Mouse (Mus musculus) layer of hippocampus, postnatal 25 days (tissue): Measurements from ENCODE around the gene Qpct. TPM values are rescaled to one million over a fixed set of nuclear protein-coding genes. Genes with fewer than 3 reads are reported as not detected.
A peak's percentile ranks its signal among the peaks of the same experiment; 100 is the strongest.
"Not testable (repeated sequence)": the region's sequence is repeated elsewhere in the genome, so short reads cannot be mapped to it uniquely, and the experiment has no call there.

Experiments
- DNase-seq, 2 experiments: peaks; one replicate each; pipeline ENCODE4 v3.0.0; 2022; ENCODE audit warnings: mixed read lengths in 2 of 2, low spot score in 1 of 2; ENCODE audit errors: extremely low spot score in 1 of 2
- total RNA-seq, 2 experiments: library from RNA; stranded (reverse); gene quantifications; 2 replicates each; pipeline ENCODE4 v1.2.3; 2021

The Qpct gene
- total RNA-seq, 2 experiments from 2014 or later, result 12.5 to 14.8 TPM

DNA sequence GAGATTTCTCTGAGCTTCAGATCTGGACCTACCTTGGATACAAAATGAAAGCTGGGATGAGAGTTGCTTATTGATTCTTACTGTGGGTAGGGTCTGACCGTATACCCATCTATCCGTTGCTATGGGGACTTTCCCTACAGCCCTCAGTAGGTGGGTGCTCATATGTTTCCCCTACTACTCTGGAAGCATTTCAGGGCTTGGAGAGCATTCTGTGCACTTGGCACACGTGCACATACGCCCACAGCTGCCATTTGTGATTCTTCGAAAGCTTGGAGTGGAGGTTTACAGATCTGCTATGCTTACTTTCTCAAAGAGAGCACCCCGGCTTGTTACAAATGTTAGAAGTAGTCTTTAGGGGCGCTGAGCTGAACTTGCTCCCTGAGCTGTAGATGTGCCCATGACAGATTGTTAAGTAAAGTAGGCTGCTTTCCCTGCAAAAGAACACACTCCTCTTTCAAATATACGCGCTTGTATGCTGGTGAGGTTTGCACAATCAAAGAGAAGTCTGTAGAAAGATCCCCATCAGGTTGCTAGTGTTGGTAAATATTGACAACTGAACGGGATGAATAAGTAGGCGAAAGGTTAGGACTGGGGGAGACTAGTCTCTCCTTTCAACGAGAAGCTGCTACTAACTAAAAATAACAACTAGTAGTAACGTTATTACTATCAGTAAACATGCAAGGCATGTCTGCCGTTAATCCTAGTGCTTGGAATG is 18.2 kb downstream of the Qpct start:
- DNase-seq, result peak; percentile 26 to 38

DNA sequence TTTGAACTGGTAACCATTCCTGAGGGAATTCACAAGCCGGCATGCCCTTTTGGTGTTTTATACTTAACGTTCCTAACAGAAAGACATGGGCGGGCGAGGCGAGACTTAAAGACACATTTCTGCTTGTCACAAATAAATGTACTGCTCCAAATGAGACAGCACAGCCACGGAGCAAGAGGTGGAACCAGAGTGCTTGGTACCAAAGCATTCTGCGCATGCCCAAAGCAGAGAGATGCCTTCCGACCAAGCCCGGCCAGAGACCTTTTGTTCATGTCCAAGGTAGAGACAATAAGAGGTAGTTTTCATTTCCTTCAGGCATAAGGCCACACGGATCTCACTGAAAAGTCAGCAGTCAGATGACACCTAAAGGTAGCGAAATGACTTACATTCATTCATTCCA is 20.2 kb downstream of the Qpct start:
- DNase-seq, result no peak

DNA sequence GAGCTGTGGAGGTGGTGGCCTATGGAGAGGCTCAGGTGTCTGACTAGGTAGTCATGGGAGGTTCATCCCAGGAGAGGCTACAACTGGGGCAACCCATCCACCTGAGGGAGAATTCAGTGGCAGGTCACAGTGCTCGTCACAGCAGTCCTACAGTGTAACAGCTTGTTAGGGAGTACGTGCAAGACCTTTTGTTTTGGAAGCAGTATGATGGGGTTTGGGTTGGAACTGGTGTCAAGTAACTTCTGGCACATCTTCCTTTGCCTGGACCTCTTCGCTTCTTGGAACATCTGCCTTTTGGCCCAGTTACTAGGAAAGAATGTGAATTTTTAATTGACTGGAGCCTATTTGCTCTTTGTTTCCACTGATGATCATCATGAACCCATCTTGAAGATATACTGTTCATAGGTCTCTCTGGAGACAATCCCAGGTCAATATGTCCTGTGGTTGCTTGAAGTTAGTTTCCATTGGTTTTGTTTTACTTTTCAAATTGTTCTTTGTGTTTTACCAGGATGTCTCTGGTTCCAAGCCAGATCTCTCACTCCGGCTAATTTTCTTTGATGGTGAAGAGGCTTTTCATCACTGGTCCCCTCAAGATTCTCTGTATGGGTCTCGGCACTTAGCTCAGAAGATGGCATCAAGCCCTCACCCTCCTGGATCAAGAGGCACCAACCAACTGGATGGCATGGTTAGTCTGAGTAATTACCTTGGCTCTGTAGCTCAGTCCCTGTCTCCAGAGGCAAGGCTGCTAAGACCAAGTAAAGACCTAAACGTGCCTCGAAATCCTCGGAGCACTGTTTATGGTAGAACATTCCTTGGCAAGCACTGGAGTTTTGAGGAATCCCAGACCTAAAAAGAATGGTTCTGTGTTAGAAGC is 25.5 kb downstream of the Qpct start:
- no peak for DNase-seq

DNA sequence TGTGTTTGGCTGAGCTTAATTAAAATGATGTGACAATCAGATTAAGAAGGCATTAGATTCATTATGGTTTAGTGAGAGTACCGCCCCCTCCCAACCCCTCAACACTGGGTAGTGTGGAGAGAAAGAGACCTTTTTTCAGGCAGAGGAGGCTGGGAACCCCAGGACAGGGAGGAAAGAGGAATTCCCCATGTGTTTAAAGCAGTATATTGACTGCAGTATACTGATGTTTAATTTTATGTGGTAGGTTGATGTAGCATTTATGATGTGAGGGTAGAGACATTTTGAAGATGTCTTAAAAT is 26.1 kb downstream of the Qpct start:
- DNase-seq, result no peak

DNA sequence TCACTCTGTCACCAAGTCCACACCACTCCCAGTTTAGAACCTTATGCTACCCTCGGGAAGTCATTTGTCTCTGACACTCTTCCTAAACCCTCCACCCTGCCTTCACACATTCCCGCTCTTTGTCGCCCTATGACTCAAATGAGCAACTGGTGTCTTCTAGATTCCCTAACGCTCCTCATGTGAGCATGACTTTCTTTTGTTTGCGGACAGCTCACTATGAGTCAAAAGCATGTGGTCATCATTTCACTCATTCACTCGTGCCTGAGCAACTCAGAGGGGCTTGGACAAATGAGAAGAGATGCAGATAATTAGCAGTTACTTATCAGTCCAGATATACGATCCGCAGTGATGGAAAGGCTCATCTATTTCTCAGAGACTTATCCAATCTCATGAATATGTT is 26.5 kb downstream of the Qpct start:
- DNase-seq, result no peak

DNA sequence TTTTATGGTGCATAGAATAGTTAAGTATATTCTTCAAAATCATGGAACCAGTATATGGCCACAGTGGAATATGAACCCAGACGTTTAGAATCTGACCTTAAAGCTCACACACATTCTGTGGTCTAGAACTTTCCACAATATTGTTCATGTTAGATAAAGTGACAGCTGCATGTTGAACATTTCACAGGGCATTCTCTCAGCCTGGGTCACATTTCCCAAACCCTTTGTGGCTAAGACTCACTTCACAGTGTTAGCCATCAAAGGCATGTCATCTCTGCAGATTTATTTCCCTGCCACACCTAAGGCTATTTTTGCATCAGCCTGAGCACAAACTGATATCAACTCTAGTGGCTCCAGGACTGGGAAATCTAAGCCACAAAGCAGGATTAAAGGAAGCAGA is 40.0 kb downstream of the Qpct start:
- DNase-seq, result no peak

DNA sequence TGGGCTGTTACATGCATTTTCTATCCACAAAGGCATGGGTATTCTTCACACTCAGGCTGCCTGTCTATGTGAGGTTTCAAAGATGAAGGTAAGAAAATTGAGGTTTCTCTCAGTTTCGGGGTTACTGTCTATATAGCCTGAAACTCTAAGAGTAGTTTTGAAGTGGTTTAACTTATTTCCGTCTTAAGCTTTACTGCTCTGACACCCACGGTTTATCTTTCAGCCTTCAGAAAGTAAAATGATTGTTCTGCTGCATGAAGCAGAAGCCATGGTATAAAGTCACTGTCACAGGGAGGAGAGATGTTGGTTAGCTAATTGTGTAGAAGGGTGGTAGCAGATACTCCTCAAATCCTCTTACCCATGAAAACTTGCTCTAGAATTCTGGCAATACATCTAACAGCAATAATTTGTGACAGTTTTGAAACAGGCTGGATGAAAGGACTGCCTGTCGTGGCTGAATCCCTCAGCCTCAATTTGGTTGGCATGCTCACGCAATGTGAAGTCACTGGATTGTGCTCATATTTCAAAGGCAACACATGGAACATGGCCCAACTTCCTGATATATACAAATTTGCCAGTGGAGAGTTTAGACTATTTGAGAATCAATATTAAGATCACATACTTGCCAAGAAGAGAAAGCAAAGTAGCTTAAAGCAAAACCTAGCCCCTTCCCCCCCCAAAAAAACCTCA is 41.7 kb downstream of the Qpct start:
- DNase-seq, result no peak

DNA sequence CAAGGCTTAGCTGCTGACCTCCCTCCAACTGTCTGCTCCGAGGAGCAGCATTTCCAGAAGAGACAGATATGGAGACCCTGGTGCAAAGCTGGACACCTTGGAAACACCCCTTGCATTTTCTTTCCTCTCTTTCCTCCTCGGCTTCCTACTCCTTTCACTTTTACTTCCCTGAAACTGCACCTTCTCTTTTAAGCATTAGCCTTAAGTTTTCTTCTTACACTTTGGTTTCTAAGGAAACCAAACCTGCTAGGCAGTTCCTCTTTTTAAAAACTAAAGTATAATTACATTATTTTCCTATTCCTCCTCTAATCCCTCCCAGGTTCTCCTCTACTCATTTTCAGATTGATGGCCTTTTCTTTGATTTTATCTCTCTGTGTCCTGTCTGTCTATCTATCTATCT is 43.9 kb downstream of the Qpct start:
- DNase-seq, result no peak

DNA sequence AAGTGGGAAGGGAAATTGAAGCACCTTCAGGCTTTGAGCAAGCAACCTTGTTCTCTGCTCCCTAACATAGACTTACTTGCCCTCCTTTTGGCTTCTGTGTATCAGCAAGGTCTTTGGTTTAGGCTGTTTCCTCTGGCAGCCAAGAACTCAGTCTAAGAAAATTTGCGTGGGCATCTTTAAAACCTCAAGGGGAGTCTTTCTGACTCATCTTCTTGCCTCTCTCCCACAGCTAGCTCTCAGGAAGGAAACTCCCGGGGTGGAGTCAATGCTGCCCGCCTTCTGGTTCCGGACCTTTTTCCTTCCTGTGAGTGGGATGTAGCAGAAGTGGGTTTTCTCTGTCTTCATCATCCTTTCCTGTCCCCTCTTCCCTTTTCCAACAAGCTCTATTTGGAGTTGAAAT is 48.2 kb downstream of the Qpct start:
- no peak for DNase-seq

DNA sequence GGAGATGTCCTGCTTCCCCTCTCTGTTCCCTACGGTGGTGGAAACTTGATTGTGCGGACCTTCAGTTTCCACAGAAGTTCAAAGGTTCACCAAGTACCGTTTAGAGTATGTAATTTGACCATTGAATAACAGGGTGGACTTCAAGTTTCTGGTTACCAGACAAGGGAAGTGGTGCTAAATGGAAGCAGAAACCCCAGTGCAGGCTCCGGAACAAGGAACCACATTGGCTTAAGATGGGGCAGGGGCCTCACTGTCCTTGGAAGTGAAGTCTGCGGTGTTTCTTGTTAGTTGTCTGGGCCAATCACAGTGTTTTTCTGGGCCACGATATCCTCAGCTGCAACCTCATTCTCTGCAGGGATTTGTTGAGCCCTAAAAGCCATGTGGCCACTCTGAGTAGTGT is 56.5 kb downstream of the Qpct start:
- no peak for DNase-seq

DNA sequence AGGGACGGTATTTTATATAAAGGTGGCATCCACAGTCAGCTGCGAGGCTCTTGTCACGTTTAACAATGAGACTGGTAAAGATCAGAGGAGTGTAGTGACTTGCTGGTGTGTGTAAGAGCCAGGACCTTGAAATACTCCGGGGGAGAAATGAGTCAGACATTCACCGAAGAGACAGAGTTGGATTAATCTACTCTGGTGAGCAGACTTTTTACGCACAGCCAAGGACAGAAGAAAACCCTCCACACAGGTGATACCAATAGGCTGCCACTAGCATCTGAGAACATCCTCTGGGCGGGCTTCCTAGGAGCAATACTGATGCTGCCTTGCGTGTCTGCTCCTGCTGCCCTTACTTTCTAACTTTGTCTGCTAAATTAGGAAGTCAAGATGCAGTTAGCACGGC is 57.9 kb downstream of the Qpct start:
- DNase-seq, result no peak

DNA sequence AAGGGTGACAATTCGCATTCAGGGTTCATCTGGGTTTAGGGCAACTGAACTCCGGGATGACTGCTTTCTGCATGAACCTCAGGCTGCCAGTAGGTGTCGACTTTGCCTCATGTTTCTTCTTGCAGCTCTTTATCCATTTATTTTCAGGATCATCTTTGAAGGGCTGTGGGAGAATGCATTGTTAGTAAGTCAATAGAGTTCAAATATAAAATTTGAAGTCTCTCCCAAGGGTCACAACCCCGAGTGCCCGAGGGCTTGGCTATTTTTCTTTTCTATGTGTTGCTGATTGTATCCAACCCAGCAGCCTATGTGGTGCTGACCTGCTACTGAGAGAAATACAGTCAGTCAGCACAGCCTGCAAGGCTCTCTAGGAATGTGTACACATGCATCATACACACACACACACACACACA is 59.2 kb downstream of the Qpct start:
- peak; percentile 28 to 37 for DNase-seq

DNA sequence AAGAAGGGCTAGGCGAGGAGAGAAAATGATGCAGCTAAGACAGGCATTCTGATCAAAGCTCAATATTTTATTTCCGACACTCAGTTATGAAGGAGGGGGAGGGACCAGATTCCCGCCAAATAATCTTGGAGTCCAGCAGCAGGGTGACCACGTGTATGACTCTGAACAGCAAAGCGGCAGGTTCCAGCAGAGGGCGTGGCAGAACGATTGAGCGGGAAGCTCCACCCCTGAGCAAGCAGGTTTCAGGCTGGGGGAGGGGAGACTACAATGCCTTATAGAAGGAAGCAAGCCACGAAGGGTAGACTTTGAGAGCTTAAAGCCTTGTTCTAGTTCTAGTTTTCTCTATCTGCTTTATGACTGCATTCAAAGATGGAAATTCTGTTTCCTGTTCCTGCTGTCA is 63.5 kb downstream of the Qpct start:
- DNase-seq, result not testable (repeated sequence)

DNA sequence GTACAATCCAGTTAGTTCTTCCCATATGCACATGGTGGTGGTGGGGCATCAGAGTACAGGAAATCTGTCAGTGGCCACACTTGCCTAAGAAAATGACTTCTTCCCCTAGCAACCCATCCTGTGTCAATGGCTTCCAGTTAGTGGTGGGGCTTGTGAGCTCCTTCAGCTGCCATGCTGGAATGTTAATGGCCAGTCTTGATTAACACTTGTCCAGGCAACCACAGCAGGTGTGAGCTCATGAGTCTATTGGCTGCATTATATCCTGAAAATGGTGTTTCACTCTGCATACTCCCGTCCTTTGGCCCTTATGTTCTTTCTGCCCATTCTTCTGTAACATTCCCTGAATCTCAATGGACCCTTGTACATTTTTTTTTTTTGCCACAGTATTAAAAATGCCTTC is 67.4 kb downstream of the Qpct start:
- DNase-seq, result no peak

DNA sequence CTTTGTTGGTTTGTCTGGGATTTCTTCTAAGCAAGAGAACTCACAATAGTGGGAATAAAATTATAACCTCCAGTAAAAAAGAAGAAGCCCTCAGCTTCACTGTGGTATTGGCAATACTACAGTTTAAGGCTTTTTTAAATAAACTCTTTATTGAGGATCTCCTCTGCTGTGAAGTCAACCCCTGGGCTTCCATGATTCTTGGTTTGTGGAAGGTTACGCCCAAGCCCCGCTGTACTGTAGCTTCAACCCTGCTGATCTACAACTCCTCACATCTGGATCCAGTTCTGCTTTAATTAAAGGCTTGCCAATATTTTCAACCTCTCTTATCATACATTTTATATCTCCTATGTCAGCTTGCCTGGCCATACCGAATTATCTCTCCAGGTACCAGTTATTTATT is 68.6 kb downstream of the Qpct start:
- DNase-seq, result no peak

DNA sequence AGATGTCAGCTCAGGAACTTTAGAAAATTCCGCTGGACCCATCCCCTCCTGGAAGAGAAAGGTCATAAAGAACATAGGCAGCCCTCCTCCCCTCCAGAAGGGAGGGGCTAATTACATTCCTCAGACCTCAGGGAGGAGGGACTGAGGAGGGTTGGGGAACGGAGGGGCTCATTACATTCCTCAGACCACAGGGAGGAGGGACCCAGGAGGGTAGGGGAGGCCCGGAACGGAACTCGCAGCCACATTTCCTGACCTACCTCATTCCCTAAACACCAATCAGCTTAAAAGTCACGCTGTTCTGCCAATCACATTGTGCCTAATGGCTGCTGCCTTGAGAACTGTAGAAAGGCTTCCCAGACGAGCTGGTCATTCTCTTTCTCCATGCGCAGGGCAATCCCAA is 82.0 kb downstream of the Qpct start:
- DNase-seq, result no peak

DNA sequence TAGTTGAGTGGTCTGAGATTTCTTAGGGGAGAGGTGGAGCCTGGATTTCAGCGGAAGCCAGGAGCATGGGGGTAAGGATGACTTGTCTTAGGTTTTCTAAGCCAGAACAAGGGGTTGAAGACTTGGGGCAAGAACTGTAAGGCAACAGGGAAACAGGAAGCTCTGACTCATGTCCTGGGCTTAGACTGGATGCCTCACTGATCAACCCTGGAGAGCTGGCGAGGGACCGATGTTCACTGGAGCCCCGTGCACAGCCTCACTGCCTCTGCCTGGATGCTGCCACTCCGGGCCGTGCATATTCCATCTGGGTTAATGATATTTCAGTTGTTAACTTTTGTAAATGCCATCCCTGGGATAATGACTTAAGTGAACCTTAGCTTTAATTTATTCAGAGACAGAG is 84.1 kb downstream of the Qpct start:
- no peak for DNase-seq

DNA sequence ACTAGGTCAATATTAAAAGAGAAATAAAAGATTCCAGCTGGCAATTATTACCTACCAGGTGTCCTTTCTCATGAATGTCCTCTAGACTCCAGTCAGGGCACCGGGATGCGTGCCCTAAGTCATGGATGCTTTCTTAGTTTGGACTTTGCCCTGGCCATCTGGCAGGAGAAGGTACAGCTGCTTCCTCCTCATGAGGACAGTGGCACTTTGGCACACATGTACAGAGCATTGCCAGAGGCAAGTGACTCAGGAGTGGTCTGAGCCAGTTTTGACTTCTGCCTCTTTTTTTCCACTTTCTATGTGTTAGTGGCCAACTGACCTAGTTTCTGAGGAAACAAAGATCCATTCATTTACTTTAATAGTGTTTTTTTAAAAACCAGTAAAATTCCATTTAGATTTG is 84.7 kb downstream of the Qpct start:
- DNase-seq, result no peak
